Mouse (Mus musculus) adrenal gland, postnatal 4 days (tissue): ENCODE data around the gene Phlpp1. TPM values are rescaled to one million over a fixed set of nuclear protein-coding genes. Genes with fewer than 3 reads are reported as not detected.
A peak's percentile ranks its signal among the peaks of the same experiment; 100 is the strongest.

Source experiments
- DNase-seq, 2 experiments: peaks; one replicate each; pipeline ENCODE4 v3.0.0; 2021 to 2022; ENCODE audit warnings: low spot score in 2 of 2, mixed read lengths in 2 of 2
- long read RNA-seq, 2 experiments: library from polyadenylated mRNA; stranded (forward); transcript quantifications; one replicate each; pipeline ENCODE4 v2.0.0; 2021
- total RNA-seq, 2 experiments: library from RNA; stranded (reverse); gene quantifications; 2 replicates each; pipeline ENCODE4 v1.2.3; 2021

The Phlpp1 gene
- 10 to 100 TPM; 18.6 to 19.4 TPM for total RNA-seq
- long read RNA-seq, experiment 1, full-length matches to known transcripts: 2 of 2 reads
- long read RNA-seq, experiment 1, partial matches to known transcripts: 0 of 2 reads
- long read RNA-seq, experiment 1, other reads (novel, unspliced or antisense): 0 of 2 reads
- long read RNA-seq, experiment 2, full-length matches to known transcripts: 8 of 18 reads
- long read RNA-seq, experiment 2, partial matches to known transcripts: 9 of 18 reads
- long read RNA-seq, experiment 2, other reads (novel, unspliced or antisense): 1 of 18 reads

DNA sequence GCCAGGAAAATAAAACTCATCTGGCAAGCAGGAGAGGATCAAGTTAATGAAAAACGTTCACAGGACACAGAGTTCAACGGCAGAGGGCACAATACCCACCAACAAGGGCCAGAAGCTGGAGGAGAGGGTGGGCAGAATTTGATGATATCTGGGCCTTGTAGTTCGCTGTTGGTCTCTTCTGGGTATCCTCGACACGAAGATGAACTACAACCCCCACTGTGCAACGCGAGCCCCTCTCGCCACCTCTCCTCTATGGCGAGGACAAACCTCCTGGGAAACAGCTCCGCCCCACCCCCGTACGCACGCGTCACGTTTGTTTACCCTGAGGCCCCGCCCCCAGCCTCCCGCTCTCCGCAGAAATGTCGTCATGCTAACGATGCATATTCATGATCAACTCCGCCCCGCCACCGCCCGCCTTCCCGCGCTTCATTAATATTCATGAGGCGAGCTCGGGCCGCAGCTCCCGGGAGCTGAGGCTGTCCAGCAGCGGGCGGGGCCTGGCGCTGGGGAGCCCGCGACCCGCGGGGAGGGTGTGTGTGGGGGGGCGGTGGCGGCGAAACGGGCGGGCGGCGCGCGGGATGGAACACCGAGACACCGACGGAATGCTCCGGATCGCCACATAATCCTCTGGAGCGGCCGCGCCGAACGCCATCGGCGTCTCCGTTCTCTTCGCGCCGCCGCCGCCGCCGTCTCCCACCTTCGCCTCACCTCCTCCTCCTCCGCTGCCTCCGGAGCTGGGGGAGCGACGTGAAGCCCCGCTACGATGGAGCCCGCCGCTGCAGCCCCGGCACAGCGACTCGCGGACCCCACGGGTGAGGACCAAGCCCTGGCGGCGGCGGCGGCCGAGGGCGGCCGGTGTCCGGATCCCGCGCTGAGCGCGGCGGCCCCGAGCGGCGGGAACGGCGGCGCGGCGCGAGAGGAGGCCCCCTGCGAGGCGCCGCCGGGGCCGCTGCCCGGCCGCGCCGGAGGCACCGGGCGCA is at the start of gene Phlpp1:
Gene Phlpp1, plus strand, starts transcription at position 512 of the 980 bp plus-strand sequence.
- DNase-seq: peak; percentile 94 to 99

GRCm38 (mm10) chr1:106126601-106127000 is 45.0 kb upstream of the Phlpp1 start:
- no peak for DNase-seq

GRCm38 (mm10) chr1:106131697-106132349 is 39.7 kb upstream of the Phlpp1 start:
- no peak for DNase-seq

GRCm38 (mm10) chr1:106132350-106132700 is 39.2 kb upstream of the Phlpp1 start:
- DNase-seq: no peak

DNA sequence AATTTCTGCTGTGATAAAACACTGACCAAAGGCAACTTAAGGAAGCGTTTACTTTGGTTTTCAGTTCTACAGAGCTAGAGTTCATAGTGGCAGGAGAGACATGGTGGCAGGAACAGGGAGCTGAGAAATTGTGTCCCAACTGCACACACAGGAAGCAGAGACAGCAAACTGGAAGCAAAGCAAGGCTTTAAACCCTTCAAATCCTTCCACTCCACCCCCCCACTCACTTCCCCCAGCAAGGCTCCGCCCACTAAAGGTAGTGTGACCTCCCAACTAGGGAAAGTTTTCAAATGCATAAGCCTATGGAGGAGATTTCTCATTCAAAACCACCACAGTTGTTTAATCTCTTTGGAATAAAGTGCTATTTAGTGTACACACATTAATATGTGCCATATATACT is 32.9 kb upstream of the Phlpp1 start:
- DNase-seq: no peak

- no peak for DNase-seq
Observed at GRCm38 (mm10) chr1:106139137-106139536, 32.4 kb upstream of the Phlpp1 start.

DNA sequence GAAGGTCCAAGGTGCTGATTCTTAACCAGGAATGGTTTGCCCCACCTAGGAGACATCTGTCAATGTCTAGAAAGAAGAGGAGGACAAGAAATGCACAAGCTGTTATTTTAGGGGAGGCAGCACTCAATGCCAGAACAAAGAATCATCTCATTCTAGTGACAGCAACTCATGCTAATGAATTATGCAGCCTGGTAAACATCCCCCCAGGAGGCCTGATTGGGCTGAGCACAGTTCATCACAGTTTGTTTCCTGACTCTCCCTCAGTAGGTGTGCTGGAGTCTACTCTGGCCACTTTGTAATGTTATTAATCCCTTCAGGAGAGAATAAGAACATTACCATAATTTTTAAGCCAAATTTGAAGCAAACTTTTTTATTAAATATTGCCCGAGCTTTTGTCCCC is 29.5 kb upstream of the Phlpp1 start:
- DNase-seq: no peak

GRCm38 (mm10) chr1:106144534-106144933 is 27.0 kb upstream of the Phlpp1 start:
- no peak for DNase-seq

GRCm38 (mm10) chr1:106145055-106145454 is 26.5 kb upstream of the Phlpp1 start:
- no peak for DNase-seq

GRCm38 (mm10) chr1:106145565-106146190 is 25.9 kb upstream of the Phlpp1 start:
- no peak for DNase-seq

GRCm38 (mm10) chr1:106148386-106149380 is 22.9 kb upstream of the Phlpp1 start:
- DNase-seq: no peak

- no peak for DNase-seq
Observed at GRCm38 (mm10) chr1:106151846-106152245, 19.7 kb upstream of the Phlpp1 start.

DNA sequence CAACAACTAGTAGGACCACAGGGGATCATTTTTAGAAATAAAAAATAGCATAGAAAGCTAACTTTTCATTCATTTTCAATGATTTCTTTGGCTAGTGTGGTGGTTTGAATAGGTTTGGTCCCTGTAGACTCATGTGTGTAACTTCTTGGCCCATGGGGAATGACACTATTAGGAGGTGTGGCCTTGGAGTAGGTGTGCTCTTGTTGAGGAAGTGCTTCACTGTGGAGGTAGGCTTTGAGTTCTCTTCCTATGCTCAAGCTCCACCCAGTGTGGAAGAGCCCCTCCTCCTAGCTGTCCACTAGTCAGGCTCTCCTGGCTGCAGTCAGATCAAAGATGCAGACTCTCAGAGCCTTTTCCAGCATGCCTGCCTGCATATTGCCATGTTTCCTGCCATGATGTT is 18.8 kb upstream of the Phlpp1 start:
- DNase-seq: no peak

GRCm38 (mm10) chr1:106154590-106154989 is 17.0 kb upstream of the Phlpp1 start:
- no peak for DNase-seq

DNA sequence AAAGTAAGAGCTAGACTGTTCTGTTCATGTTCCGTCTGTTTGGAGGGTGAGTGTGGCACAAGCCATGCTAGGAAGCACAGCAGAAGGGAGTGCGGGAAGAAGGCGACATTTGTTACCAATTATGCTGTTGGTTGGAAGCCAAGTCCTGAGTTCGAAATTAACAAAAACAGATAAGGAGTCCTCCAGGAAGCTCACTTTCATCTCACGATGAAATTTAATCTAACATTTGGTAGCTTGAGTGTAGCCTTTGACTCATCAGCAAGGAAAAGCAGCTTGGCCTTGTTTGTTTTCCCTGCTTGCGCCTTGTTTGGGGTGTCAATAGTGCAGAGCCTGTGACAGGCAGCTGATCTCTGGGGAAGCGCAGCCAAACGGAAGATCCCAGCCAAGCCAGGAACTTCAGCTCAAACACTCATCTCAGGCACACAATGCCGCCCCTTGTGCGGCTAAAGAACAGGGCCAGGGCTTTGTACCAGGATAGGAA is 16.4 kb upstream of the Phlpp1 start:
- DNase-seq: no peak

DNA sequence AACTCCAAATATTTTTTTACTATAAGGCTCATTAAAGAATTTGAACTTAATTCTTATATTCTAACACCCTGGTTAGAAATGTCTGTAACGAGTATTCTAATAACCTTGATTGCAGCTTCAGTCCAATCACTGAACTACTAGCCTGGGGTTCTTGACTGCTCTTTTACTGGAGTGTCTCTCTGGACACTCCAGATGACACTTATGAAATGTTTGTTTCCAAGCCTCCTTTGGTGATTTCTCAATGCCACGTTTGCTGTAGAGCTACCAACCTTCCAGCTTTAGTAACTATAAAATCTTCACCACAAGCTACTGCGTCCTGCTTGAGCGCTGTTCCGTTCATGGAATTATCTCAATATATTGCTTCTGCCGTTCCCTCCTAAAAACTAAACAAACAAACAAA is 15.8 kb upstream of the Phlpp1 start:
- no peak for DNase-seq

DNA sequence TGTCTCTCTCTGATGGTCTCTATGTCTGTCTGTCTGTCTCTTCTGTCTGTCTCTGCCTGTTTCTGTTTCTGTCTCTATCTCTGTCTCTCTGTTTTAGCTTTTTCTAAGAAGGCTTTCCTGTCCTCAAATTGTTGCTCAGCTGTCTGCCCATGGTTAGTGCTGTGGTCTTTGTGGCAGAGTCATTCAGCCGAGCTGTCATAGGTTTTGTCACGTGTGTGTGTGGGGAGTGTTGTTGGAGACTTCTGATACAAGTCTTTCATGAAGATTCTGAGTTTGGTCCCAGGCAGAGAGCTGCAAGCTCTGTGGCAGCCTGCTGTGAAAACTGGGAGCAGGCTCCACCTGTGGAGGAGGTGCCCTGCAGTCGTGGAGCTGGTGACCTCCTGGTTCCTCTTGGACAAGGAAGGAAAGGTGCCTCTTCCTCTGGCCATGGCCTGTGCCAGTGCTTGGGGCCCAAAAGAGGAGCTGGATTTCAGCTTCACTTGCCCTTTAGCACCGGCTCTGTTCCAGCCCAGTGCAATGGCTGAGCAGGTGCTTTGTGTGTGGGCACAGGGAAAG is 13.5 kb upstream of the Phlpp1 start:
- DNase-seq: no peak

- no peak for DNase-seq
Observed at GRCm38 (mm10) chr1:106159667-106160066, 11.9 kb upstream of the Phlpp1 start.

DNA sequence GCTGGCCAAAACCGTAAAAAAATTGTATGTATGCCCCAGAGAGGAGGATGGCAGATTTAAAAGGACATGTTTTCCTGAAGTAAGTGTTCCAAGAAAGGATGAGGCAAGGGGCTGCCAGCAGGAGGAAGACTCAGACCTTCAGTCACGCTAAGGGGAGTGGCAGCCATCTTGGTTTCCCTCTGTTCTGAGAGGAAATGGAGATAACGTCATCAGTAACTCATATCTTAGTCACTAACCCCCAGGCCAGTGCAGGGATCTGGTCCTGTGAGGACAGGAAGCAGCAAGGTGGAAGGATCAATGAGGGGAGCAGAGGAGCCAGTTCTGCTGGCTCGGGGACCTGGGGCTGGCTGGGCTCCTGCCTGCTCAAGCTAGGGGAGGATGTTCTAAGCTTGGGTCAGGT is 10.6 kb upstream of the Phlpp1 start:
- no peak for DNase-seq

GRCm38 (mm10) chr1:106162581-106162980 is 9.0 kb upstream of the Phlpp1 start:
- no peak for DNase-seq
